Mouse (Mus musculus): Measurements from ENCODE around the gene Alg3.

Alg3 gene

DNA sequence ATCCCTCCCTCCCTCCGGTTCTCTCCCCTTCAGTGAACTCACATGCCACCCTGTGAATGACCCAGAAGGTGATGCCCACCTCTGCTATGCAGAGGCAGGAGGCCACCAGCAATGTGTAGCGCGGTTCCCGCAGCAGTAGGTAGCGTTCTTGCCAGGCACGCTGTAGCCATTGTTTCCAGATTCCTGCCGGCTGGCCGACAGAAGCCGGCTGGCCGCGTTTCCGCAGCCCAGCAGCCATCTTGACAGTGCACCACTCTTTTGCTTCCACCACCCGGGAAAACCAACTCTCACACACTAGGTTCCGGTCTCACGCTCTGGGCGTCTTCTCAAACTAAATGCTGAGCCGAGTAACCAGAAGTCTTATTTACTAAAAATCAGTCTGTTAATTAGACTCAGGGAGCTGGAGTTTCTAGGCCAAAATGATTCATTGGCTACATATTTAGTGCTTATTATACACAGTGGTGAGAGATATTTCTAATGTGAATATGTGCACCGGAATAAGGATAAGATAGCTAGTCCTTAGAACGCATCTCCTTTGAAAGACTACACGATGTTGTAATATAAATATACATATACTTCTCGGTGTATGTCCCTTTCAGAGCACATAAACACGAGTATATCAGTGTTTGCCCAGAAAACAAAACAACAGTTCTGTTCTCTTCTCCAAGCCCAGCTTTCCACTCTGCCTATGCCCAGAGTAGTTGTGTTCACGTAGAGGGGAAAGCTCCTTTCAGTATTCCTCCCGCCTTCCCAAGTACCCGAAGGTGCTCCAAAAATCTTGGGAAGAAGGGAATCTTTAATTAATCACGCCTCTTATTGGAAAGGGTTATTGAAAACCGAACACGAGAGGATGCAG, 806 bp downstream of the Alg3 start:
- CTCF ChIA-PET, result interaction anchor here (0.5 to 1.7 kb wide), 2 partner anchors 10 to 93 kb away, joined by 11 read pairs; partner anchors contain the start of gene Camk2n2

DNA sequence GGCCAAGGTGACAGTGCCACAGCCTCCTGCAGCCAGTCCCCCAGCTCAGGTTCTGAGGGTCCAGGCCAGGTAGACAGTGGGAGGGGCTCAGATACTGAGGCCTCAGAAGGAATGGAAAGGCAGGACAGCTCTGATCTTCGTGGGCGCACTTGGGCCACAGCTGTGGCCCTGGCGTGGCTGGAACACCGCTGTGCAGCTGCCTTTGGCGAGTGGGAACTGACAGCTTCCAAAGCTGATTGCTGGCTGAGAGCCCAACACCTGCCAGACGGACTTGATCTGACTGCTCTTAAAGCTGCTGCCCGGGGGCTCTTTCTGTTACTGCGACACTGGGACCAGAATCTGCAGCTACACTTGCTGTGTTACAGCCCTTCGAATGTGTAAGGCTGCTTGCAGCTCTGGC, 6.8 kb downstream of the Alg3 start:
- CTCF ChIA-PET, result no interaction called here

DNA sequence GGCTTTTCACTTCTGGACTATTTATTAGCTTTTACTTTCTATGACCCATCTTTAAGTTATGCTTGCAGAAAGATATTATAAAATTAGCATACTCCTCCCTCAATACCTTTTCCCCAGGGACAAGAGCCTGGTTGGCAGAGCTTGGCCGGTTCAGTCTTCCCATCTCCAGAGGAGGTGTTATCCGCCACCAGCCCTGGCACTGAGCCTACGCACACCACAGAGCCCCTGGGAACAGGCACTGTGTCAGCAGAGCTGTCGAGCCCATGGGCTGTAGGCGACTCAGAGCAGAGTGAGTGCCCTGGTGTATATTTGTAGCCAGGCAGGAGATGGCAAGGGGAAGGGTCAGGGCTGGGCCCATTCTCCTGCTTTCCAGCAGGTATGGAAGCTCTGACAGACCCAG, 11.0 kb downstream of the Alg3 start:
- CTCF ChIA-PET, result no interaction called here

DNA sequence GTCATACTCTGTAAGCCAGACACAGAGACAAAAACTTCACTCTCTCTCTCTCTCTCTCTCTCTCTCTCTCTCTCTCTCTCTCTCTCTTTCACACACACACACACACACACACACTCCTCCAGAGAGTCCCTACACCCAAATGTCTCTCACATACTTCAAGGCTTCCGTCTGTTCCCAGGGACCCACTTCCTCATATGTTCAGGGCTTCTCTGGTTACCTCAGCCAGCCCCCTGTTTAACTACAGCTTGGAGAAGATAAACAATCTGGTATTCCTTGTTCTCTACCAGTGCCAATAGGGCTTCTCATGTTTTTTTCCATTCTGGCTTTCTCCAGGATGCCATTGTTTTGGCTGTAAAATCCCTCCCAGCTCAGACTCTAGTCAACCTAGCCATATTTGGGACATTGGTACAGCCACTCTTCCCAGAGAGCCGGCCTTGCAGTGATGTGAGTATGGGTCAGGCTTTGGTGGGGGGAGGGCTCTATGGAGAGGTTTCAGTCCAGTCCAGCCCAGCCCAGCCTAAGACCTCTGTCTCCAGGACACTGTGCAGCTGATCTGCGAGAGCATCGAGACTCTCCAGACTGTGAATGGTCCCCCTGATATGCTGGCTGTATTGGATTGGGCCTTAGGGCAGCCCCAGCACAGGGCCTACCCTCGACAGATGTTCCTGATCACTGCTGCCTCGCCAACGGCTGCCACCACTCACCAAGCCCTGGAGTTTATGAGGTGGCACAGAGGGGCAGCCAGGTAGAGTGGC, 14.7 kb downstream of the Alg3 start:
- CTCF ChIA-PET, result no interaction called here

DNA sequence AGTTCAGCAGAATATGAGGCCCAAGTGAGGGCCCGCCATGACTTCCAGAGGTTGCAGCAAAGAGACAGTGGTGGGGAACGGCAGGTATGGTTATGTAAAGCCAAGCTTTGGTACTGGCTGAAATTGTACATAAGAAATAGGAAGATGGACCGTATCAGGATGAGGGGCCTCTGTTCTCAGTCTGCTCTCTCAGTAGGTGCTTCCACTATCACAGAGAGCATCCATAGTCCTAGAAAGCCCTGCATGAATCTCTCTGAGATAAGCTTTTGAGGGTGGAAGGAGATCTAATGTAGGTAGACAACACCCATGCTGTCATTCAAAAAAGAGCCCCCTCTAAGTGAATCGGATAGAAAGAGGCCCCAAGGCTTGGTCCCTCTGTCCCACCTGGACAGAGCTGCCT, 15.8 kb downstream of the Alg3 start:
- CTCF ChIA-PET, result no interaction called here

DNA sequence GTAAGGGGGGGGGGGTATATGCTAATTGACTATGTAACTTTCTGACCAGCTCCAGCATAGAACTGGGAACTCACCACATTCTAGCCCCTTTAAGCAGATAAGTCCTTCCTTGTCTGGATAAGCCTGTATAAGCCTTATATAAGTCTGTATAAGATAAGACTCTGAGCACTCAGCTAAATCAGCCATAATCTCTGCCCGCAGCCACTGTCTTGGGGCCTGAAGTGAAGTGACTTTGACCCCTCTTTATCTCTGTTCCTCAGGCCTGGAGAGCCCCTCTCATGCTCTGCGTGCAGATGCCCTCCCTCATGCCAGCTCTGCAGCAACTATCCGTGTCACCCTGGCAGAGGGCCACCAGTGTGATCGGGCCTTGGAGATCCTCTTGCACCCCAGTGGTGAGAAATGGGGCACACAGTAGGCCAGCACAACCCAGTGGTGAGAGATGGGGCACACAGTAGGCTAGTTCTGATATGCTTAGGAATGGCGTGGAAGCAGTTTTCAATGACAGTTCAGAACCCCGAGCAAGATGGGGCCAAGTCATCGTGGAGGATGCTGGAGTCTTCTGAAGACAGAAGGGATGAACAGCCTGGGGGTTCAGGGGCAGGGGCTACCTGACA, 16.4 kb downstream of the Alg3 start:
- CTCF ChIA-PET, result no interaction called here

DNA sequence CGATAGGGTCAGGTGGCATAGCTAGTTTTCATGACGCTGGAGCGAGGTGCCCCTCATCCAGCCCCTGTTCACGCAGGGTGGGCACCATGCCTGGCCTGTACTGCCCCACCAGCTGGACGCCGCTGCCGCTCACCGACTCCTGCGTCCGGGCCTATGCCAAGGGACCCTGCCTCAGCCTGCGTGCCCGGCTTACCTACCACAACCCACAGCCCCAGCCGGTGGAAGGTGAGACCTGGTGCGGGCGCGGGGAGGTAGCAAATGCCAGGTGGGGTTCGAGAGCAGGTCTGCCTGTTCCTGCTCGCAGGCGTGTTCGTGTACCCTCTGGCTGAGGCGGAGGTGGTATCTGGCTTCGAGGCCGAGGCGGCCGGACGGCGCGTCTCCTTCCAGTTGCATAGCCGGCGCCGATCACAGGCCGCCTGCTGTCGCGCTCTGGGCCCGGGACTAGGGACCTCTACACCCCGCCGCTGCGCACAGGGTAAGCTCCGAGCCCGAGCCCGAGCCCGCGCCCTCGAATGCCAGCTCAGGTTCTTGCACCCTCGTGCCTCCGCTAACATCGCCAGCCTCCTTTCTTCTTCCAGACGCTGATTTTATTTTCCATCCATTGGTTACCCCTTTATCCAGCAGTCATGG, 20.3 kb downstream of the Alg3 start:
- CTCF ChIA-PET, result no interaction called here

DNA sequence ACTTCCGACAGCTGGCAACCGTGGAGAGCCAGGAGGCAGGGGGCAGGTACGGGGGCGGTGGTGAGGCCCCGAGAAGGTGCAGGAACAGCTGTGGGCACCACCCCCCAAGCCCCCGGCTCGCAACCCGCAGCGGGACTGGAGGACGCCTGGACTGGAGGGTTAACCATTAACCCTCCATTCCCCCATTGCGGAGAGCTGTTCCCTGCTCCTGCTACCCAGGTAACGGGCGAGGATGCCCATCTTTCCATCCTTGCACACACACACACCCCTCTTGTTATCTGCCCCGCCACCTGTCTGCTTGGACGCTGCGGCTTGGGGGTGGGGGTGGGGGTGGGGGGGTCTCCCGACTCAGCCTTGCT, 20.9 kb downstream of the Alg3 start:
- CTCF ChIA-PET, result no interaction called here

DNA sequence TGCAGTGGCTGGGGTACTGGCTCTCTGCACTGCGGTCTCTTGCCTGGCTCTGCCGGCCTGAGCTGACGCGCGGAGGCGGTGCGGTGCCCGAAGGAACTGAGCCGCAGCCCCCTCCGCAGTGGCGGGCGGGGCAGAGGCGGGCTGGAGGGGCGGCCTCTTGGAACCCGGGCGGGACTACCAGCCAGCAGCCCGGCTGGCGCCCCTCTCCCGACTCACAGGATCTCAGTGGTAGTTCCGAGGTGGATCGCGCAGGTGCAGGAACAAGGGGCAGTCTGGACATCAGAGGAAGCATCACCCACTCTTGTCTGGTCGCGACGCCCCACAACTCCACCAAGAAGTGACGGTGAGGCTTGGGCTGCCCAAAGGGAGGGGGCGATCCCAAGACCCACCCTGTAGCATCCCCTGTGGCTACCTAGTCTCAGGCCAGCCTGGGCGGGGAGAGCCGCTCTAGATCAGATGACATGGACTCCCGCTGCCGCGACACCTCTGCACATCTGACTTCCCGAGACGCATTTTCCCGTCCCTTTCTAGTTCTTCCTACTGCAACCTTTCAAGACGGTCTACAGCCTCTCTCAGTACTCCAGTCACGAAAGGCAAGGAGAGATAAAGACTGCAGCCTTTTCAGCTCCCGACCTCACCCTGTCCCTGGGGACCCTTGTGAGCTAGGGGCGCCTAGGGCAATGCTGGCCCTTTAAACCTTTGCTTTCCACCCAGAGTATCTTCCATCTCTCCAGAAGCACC, 21.4 kb downstream of the Alg3 start:
- CTCF ChIA-PET, result no interaction called here

DNA sequence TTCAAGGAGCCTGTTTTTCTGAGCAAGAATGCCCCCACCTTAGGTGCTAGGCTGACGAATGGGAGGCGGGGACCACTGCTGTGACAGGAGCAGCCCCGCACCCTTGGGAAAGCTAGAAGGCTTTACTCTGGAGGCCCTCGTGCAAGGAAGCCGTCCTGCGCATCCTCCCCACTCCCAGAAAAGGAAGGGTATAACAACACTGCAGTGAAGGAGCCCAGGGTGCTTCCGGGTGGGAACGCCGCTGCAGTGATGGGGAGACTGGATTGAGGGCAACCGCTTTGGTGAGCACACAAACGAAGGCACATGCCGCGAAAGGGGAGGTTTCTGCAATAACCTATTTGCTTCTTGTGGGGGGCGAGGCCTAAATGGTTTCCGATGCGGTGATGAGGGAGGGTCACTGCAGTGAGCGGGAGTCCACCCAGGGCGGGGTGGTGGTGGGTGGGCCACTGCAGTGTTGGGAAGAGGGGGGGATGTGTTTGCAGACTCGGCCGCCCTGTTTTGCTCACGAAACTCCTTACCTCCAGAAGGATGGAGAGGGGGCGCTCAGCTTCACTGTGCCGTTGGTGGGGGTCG, 22.1 kb downstream of the Alg3 start, which contains the start of gene Vwa5b2:
Vwa5b2 (plus strand) TSS at position 106 of the 573 bp plus-strand sequence.
- CTCF ChIA-PET, result no interaction called here

DNA sequence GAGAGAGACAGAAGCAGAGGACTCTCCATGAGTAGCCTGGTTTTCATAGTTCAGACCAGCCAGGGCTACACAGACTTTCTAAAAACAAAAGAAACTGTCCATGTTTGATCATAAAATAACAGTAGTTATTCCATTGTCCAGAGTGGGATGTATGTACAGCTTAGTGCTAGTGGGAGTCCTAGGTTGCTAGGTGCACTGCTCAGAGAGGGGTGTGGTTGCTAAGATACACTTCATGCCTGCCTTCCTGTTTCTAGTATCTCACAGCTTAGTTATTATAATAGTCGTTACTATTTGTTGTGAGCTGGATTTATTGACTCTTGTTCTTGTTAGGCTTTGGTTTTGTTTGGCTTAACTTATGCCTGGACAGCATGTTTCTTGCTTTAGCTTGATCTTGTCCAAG, 46.5 kb downstream of the Alg3 start:
- CTCF ChIA-PET, result no interaction called here

DNA sequence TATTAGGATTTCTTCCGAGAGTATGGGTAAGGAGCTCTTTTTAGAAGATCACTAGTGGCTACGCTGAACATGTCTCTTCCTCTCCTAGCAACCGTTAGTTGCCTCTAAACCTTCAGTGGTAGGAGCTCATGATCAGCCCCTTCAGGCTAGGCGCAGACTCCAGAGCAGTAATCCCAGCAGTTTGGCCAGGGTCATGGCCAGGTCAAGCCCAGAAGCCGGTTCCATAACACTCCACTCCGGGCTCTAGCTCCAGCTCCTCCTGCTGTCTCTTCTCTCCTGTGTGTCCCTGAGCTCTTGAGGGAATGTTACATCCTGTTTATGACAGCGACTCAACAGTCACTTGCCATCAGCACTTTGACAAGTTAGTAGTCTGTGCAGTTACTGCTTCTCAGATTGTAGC, 54.2 kb downstream of the Alg3 start:
- CTCF ChIA-PET, result no interaction called here
